ENCODE assay signal across 20 mouse cellular contexts in genomic region chr14:7919921-7920320, GRCm38 (mm10). TPM values are rescaled to one million over a fixed set of nuclear protein-coding genes. Genes with fewer than 3 reads are reported as not detected.
DNase-seq lines count a peak whose midpoint lies in the region; ATAC-seq and TF ChIP-seq lines count a peak whose summit lies in the region.
"Had no signal": no experiment of that assay in that cellular context is flagged by ENCODE, and none has a peak within 500 bp of the region (broad histone marks: within the 10 kb centered on the region; RNA-seq: fewer than 3 reads in every experiment).

No protein-coding gene starts in this region.

- peaks cover 5% of the 10 kb centered on the region for H3K4me1 ChIP-seq in lung, adult 2 months (ENCODE audit: control insufficient read depth, insufficient read depth, low read length)
- peaks cover 23% of the 10 kb centered on the region for H3K4me1 ChIP-seq in lung, embryonic 15.5 days
- H3K4me1 ChIP-seq: embryonic facial prominence, embryonic 13.5 days; forebrain, embryonic 15.5 days; liver, embryonic 12.5 days had no signal

- no peak overlapping the region for H3K4me2 ChIP-seq in lung, embryonic 15.5 days
- H3K4me2 ChIP-seq: embryonic facial prominence, embryonic 13.5 days; forebrain, embryonic 15.5 days; limb, embryonic 12.5 days; liver, embryonic 12.5 days; midbrain, embryonic 11.5 days had no signal

- TF ChIP-seq CTCF in lung, adult 2 months (IDR thresholded peaks at IDR 0.05; ENCODE audit: insufficient read depth, low read length) = no peak

- WGBS in lung, adult 2 months = 14% methylated on average over 4 of the region's 4 CpGs
- WGBS in lung, embryonic 15.5 days = 17% methylated on average over 4 of the region's 4 CpGs

- TF ChIP-seq POLR2A in lung, adult 2 months (IDR thresholded peaks at IDR 0.05; ENCODE audit: borderline replicate concordance, extremely low read depth, low read depth, low read length) = no peak

- ATAC-seq in lung, embryonic 15.5 days (ENCODE audit: borderline replicate concordance, extremely low read depth, low FRiP score, low TSS enrichment) = peak; percentile 85
- no peak for ATAC-seq in erythroblast, adult 5-6 weeks (replicated peaks; ENCODE audit: low FRiP score, poor library complexity, severe bottlenecking)
- ATAC-seq: forebrain, embryonic 15.5 days; liver, embryonic 12.5 days had no signal

- peak overlapping the region; percentile 53 for H3K27ac ChIP-seq in lung, embryonic 15.5 days
- H3K27ac ChIP-seq: embryonic facial prominence, embryonic 13.5 days; forebrain, embryonic 15.5 days; limb, embryonic 12.5 days; liver, embryonic 12.5 days had no signal

- no peaks in the 10 kb centered on the region for H3K9me3 ChIP-seq in lung, embryonic 15.5 days
- H3K9me3 ChIP-seq: embryonic facial prominence, embryonic 13.5 days; forebrain, embryonic 15.5 days; limb, embryonic 12.5 days; liver, embryonic 12.5 days had no signal

- peak; percentile 28 to 35 for DNase-seq in lung, adult 18-20 months
- no peak for DNase-seq in lung, adult 2 months
- peak; percentile 46 to 53 for DNase-seq in lung, postnatal 4 days
- no peak for DNase-seq in left cerebral cortex, postnatal 10 days (ENCODE audit: extremely low spot score in 1 of 2, low spot score in 2 of 2)
- DNase-seq in urinary bladder, postnatal 14 days (ENCODE audit: low spot score) = no peak
- DNase-seq: adrenal gland, postnatal 10 days; cerebellum, adult 11 months; cerebellum, postnatal 14 days; gastrocnemius, postnatal 25 days; right cerebral cortex, postnatal 4 days had no signal

- no peaks in the 10 kb centered on the region for H3K27me3 ChIP-seq in lung, embryonic 15.5 days
- H3K27me3 ChIP-seq: embryonic facial prominence, embryonic 13.5 days; forebrain, embryonic 15.5 days; limb, embryonic 12.5 days; liver, embryonic 12.5 days had no signal

- peaks cover 28% of the 10 kb centered on the region for H3K36me3 ChIP-seq in lung, embryonic 15.5 days

- no peak overlapping the region for H3K9ac ChIP-seq in lung, embryonic 15.5 days
- H3K9ac ChIP-seq: embryonic facial prominence, embryonic 13.5 days; forebrain, embryonic 15.5 days; limb, embryonic 12.5 days; liver, embryonic 12.5 days had no signal

- intact Hi-C loops in left cerebral cortex, postnatal 10 days (cut with DNase I) = no loop called here

- H3K4me3 ChIP-seq in lung, adult 2 months (replicated peaks; ENCODE audit: extremely low read depth, low read depth, low read length) = no peak overlapping the region
- H3K4me3 ChIP-seq in lung, embryonic 15.5 days = no peak overlapping the region
- H3K4me3 ChIP-seq: embryonic facial prominence, embryonic 13.5 days; forebrain, embryonic 15.5 days; limb, embryonic 12.5 days; liver, embryonic 12.5 days had no signal

RNA-seq across cellular contexts. Expression of gene Gm45521, which starts 37.2 kb away (rescaled TPM):
- polyA plus RNA-seq in lung, adult 2 months (2012; rRNA removed) = not detected in 2 replicates
- polyA plus RNA-seq in lung, embryonic 15.5 days (2015; fragmentation: Nextera tagmentation; extraction: Ambion mirVana) = not detected in 2 replicates
- total RNA-seq in left cerebral cortex, postnatal 10 days (2021) = under 1 TPM in 1 of 2 experiments, not detected in 1; 0.57 TPM
- total RNA-seq in erythroblast, adult 5-6 weeks (2015; ENCODE audit: low replicate concordance) = not detected in 2 replicates
- total RNA-seq in erythroblast, adult 5-6 weeks (2017; ENCODE audit: low replicate concordance) = not detected in 2 replicates
- total RNA-seq: adrenal gland, postnatal 10 days; gastrocnemius, postnatal 25 days had no signal
- polyA plus RNA-seq: embryonic facial prominence, embryonic 13.5 days; forebrain, embryonic 15.5 days; heart, embryonic 16.5 days; hindbrain, embryonic 11.5 days; limb, embryonic 12.5 days; liver, embryonic 12.5 days; neural tube, embryonic 11.5 days had no signal

Comparison
In these comparisons a context has a peak if more than half of its experiments do, and no peak if none do; other contexts are left out.
1. DNase-seq: peak in lung, adult 18-20 months (2 of 2) and lung, postnatal 4 days (2 of 2); none in lung, adult 2 months (single experiment), left cerebral cortex, postnatal 10 days (0 of 2) and urinary bladder, postnatal 14 days (single experiment).